Mouse (Mus musculus) MEL (cell line): ENCODE results near the gene Ppip5k2. TPM values are rescaled to one million over a fixed set of nuclear protein-coding genes. Genes with fewer than 3 reads are reported as not detected.

Experiments used
- DNase-seq: peaks from one replicate; pipeline ENCODE4 v3.0.0; 2011; ENCODE audit warnings: low read depth, low spot score
- H3K27ac ChIP-seq: 2 replicates; pipeline ENCODE4 v1.5.1; 2012; ENCODE audit warnings: low read depth, mild to moderate bottlenecking, control low read depth, low read length, moderate library complexity; ENCODE audit not compliant: control insufficient read depth
- H3K27me3 ChIP-seq, 2 experiments: fragments of 150-350 bp in 1 of 2; sonication (generic) in 1 of 2; 2 replicates each; pipeline ENCODE4 v1.6.1; 2012; ENCODE audit warnings: low read length in 2 of 2, mild to moderate bottlenecking in 2 of 2, improper control_type of control experiment in 1 of 2, moderate library complexity in 1 of 2; ENCODE audit not compliant: insufficient read depth in 2 of 2, control insufficient read depth in 1 of 2
- H3K36me3 ChIP-seq, 2 experiments: 2 replicates each; pipeline ENCODE4 v1.6.1; 2012 to 2014; ENCODE audit warnings: low read length in 2 of 2, improper control_type of control experiment in 1 of 2, inconsistent platforms in 1 of 2, mild to moderate bottlenecking in 1 of 2; ENCODE audit not compliant: insufficient read depth in 2 of 2, control insufficient read depth in 1 of 2
- H3K4me1 ChIP-seq, 2 experiments: fragments of 150-350 bp in 1 of 2; sonication (generic) in 1 of 2; 2 replicates each; pipeline ENCODE4 v1.6.1; 2012; ENCODE audit warnings: low read length in 2 of 2, improper control_type of control experiment in 1 of 2, mild to moderate bottlenecking in 1 of 2; ENCODE audit not compliant: insufficient read depth in 2 of 2, control insufficient read depth in 1 of 2
- H3K4me3 ChIP-seq, 2 experiments: fragments of 150-350 bp in 1 of 2; sonication (generic) in 1 of 2; 2 replicates each; pipeline ENCODE4 v1.5.1; 2012; ENCODE audit warnings: low read depth in 2 of 2, low read length in 2 of 2, mild to moderate bottlenecking in 2 of 2, moderate library complexity in 2 of 2, control low read depth in 1 of 2, improper control_type of control experiment in 1 of 2; ENCODE audit not compliant: control insufficient read depth in 1 of 2, insufficient read depth in 1 of 2
- H3K79me2 ChIP-seq: 2 replicates; pipeline ENCODE4 v1.6.1; 2012; ENCODE audit warnings: mild to moderate bottlenecking, low read length, moderate library complexity; ENCODE audit not compliant: control insufficient read depth, poor library complexity, insufficient read depth
- H3K9ac ChIP-seq: 2 replicates; pipeline ENCODE4 v1.6.1; 2012; ENCODE audit warnings: low read depth, mild to moderate bottlenecking, control low read depth, low read length, moderate library complexity; ENCODE audit not compliant: control insufficient read depth, poor library complexity, severe bottlenecking
- H3K9me3 ChIP-seq: fragments of 150-350 bp; sonication (generic); replicated peaks from 2 replicates; pipeline ENCODE4 v1.6.1; 2012; ENCODE audit warnings: mild to moderate bottlenecking, low read length, improper control_type of control experiment, moderate library complexity; ENCODE audit not compliant: insufficient read depth
- BHLHE40 ChIP-seq: IDR thresholded peaks from 2 replicates; pipeline ENCODE4 v1.6.1; 2012; ENCODE audit warnings: low read depth, mild to moderate bottlenecking, inconsistent platforms, low read length, improper control_type of control experiment, borderline replicate concordance
- CHD1 ChIP-seq: IDR thresholded peaks from 2 replicates; pipeline ENCODE4 v1.6.1; 2012; ENCODE audit warnings: low read depth, mild to moderate bottlenecking, inconsistent platforms, low read length, improper control_type of control experiment
- CHD2 ChIP-seq: IDR thresholded peaks from 2 replicates; pipeline ENCODE4 v1.6.1; 2011; ENCODE audit warnings: low read length, improper control_type of control experiment
- ELF1 ChIP-seq: IDR thresholded peaks from 2 replicates; pipeline ENCODE4 v1.6.1; 2014; ENCODE audit warnings: low read depth, mild to moderate bottlenecking, inconsistent platforms, low read length, improper control_type of control experiment, moderate library complexity
- ETS1 ChIP-seq: IDR thresholded peaks from 2 replicates; pipeline ENCODE4 v1.6.1; 2012; ENCODE audit warnings: low read depth, mild to moderate bottlenecking, inconsistent platforms, low read length, improper control_type of control experiment, moderate library complexity
- KAT2A ChIP-seq: conservative IDR thresholded peaks from 2 replicates; pipeline ENCODE4 v1.6.1; 2012; ENCODE audit warnings: low read depth, low read length, improper control_type of control experiment, inconsistent platforms
- MAX ChIP-seq: IDR thresholded peaks from 2 replicates; pipeline ENCODE4 v1.6.1; 2011; ENCODE audit warnings: low read length, improper control_type of control experiment
- MAZ ChIP-seq: IDR thresholded peaks from 2 replicates; pipeline ENCODE4 v1.6.1; 2012; ENCODE audit warnings: low read depth, mild to moderate bottlenecking, inconsistent platforms, low read length, improper control_type of control experiment
- MEF2A ChIP-seq: IDR thresholded peaks from 2 replicates; pipeline ENCODE4 v1.6.1; 2014; ENCODE audit warnings: low read depth, mild to moderate bottlenecking, inconsistent platforms, low read length, improper control_type of control experiment; ENCODE audit not compliant: poor library complexity, insufficient replicate concordance, severe bottlenecking; ENCODE audit errors: extremely low read depth
- MXI1 ChIP-seq: IDR thresholded peaks from 2 replicates; pipeline ENCODE4 v1.6.1; 2011; ENCODE audit warnings: mild to moderate bottlenecking, low read depth, low read length, improper control_type of control experiment
- NELFE ChIP-seq: IDR thresholded peaks from 2 replicates; pipeline ENCODE4 v1.6.1; 2011; ENCODE audit warnings: low read depth, low read length, improper control_type of control experiment
- NRF1 ChIP-seq: IDR thresholded peaks from 2 replicates; pipeline ENCODE4 v1.6.1; 2014; ENCODE audit warnings: low read depth, mild to moderate bottlenecking, inconsistent platforms, low read length, improper control_type of control experiment, moderate library complexity; ENCODE audit not compliant: poor library complexity, insufficient read depth, severe bottlenecking
- POLR2A ChIP-seq, 2 experiments: IDR thresholded peaks; 2 replicates each; pipeline ENCODE4 v1.6.1; 2011 to 2012; ENCODE audit warnings: low read length in 2 of 2, mild to moderate bottlenecking in 2 of 2, control low read depth in 1 of 2, improper control_type of control experiment in 1 of 2, low read depth in 1 of 2, moderate library complexity in 1 of 2; ENCODE audit not compliant: control insufficient read depth in 1 of 2, insufficient read depth in 1 of 2, poor library complexity in 1 of 2
- POLR2AphosphoS2 ChIP-seq: IDR thresholded peaks from 2 replicates; pipeline ENCODE4 v1.6.1; 2011; ENCODE audit warnings: low read length, improper control_type of control experiment
- RAD21 ChIP-seq: IDR thresholded peaks from 2 replicates; pipeline ENCODE4 v1.6.1; 2011; ENCODE audit warnings: mild to moderate bottlenecking, low read depth, low read length, improper control_type of control experiment
- RCOR1 ChIP-seq: IDR thresholded peaks from 2 replicates; pipeline ENCODE4 v1.6.1; 2012; ENCODE audit warnings: low read depth, mild to moderate bottlenecking, inconsistent platforms, low read length, improper control_type of control experiment
- SIN3A ChIP-seq: IDR thresholded peaks from 2 replicates; pipeline ENCODE4 v1.6.1; 2012; ENCODE audit warnings: low read length, improper control_type of control experiment, inconsistent platforms
- SMC3 ChIP-seq: IDR thresholded peaks from 2 replicates; pipeline ENCODE4 v1.6.1; 2011; ENCODE audit warnings: low read depth, low read length, improper control_type of control experiment
- TAL1 ChIP-seq: IDR thresholded peaks from 2 replicates; pipeline ENCODE4 v1.6.1; 2012; ENCODE audit warnings: mild to moderate bottlenecking, inconsistent platforms, low read length, moderate library complexity, mixed read lengths
- TBP ChIP-seq: IDR thresholded peaks from 2 replicates; pipeline ENCODE4 v1.8.0; 2011; ENCODE audit warnings: low read depth, low read length, improper control_type of control experiment
- TCF12 ChIP-seq: IDR thresholded peaks from 2 replicates; pipeline ENCODE4 v1.6.1; 2014; ENCODE audit warnings: low read depth, mild to moderate bottlenecking, inconsistent platforms, low read length, improper control_type of control experiment, moderate library complexity
- UBTF ChIP-seq: IDR thresholded peaks from 2 replicates; pipeline ENCODE4 v1.6.1; 2012; ENCODE audit warnings: low read depth, mild to moderate bottlenecking, inconsistent platforms, low read length, improper control_type of control experiment, moderate library complexity, borderline replicate concordance; ENCODE audit not compliant: insufficient read depth
- USF1 ChIP-seq: IDR thresholded peaks from 2 replicates; pipeline ENCODE4 v1.6.1; 2014; ENCODE audit warnings: low read depth, mild to moderate bottlenecking, inconsistent platforms, low read length, improper control_type of control experiment, moderate library complexity
- USF2 ChIP-seq, 2 experiments: IDR thresholded peaks; 2 replicates each; pipeline ENCODE4 v1.6.1; 2011 to 2012; ENCODE audit warnings: improper control_type of control experiment in 2 of 2, low read length in 2 of 2, borderline replicate concordance in 1 of 2, inconsistent platforms in 1 of 2, low read depth in 1 of 2, mild to moderate bottlenecking in 1 of 2; ENCODE audit not compliant: insufficient read depth in 1 of 2
- ZMIZ1 ChIP-seq: IDR thresholded peaks from 2 replicates; pipeline ENCODE4 v1.6.1; 2012; ENCODE audit warnings: low read depth, mild to moderate bottlenecking, inconsistent platforms, low read length, improper control_type of control experiment, moderate library complexity
- polyA plus RNA-seq, 2 experiments: library from polyadenylated mRNA; stranded (reverse) in 1 of 2; unstranded in 1 of 2; fragments of >175 nt in 1 of 2; fragments of >200 nt in 1 of 2; gene quantifications; 2 replicates each; pipeline versions ENCODE4 v1.2.1 to v1.2.4; 2012; ENCODE audit warnings: low replicate concordance in 2 of 2, low read depth in 1 of 2; ENCODE audit not compliant: insufficient read length in 2 of 2, insufficient read depth in 1 of 2, missing spikeins in 1 of 2
- total RNA-seq: library from RNA; depleted of rRNA; stranded (reverse); fragments of 300-350 nt; gene quantifications from 2 replicates; pipeline ENCODE4 v1.2.3, GENCODE M21; 2012

The Ppip5k2 gene
- total and polyA plus RNA-seq, 3 experiments = 47.2 to 651 (median 60.7) TPM

DNA sequence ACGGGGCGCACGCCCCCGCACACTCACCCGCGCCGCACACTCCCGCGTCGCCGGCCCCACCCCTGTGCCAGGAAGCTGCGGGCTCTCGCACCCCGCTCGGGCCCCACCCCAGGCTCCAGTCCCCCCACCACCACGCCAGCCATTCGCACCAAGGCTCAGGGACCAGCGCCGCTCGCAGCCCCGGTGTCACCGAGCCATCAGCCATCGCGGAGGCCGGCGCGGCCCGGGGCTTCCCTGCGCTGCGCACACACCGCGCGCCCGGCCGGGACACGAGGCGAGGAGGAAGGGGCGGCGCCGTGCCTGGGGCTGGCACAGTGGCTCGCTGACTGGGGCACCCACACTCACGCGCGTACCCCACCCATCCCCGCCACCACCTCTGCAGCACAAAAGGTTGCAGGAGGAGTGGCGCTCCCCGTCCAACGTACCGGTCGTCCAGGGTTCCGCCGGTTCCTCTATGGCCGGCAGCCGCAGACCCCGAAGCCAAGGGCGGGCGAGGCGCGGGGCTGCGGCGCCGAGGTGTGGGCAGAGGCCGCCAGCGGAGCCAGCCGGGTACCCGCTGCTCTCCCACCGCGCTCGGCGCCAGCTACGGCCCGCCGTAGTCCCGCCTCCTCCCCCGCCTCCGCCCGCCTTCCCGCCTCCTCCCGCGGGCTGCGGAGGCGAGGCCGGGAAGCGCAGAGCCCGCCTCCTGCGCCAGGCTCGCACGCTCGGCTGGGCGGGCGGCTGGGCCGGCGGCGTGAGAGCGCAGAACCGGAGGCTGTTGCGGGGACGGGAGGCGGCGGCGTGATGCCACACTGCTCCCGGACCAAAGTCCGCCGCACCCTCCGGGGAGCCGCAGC is 108.6 kb downstream of the Ppip5k2 start, which contains the start of gene D1Ertd622e:
Gene D1Ertd622e (minus strand): TSS at position 669 of the 836 bp plus-strand sequence.
- peak; percentile 85 for DNase-seq
- Histone ChIP-seq H3K9me3 (no peaks in the 10 kb centered on the region), H3K27ac (peak within 1 kb of the TSS; percentile 49), H3K4me1 (peaks cover 10 to 16% of the 10 kb centered on the region in 2 experiments), H3K79me2 (peaks cover 39% of the 10 kb centered on the region), H3K27me3 (no peaks in the 10 kb centered on the region), H3K36me3 (peaks cover 0 to 30% of the 10 kb centered on the region in 2 experiments; a peak in 2 of 4 replicates), H3K4me3 (peak within 1 kb of the TSS; percentile 79 to 97), H3K9ac (peak within 1 kb of the TSS; percentile 91)
- TF ChIP-seq ETS1 = no peak
- peak; percentile 36; the same call in 1 of the 2 replicates for TF ChIP-seq TCF12
- peak; percentile 60 to 64; a peak in 2 of 4 replicates for TF ChIP-seq POLR2A (IDR thresholded peaks at IDR 0.05; ENCODE audit: control insufficient read depth in 1 of 2, insufficient read depth in 1 of 2, low read depth in 1 of 2, low read length in 2 of 2, poor library complexity in 1 of 2)
- TF ChIP-seq MEF2A = no peak
- peak; percentile 68 for TF ChIP-seq NELFE
- TF ChIP-seq NRF1 = peak; percentile 50; the same call in 1 of the 2 replicates
- peak; percentile 52; the same call in 1 of the 2 replicates for TF ChIP-seq POLR2AphosphoS2
- TF ChIP-seq SIN3A = peak; percentile 68
- TF ChIP-seq MAX = peak; percentile 45; the same call in 1 of the 2 replicates
- TF ChIP-seq UBTF = peak; percentile 85; the same call in 1 of the 2 replicates
- TF ChIP-seq CHD1 = peak; percentile 45; the same call in 1 of the 2 replicates
- TF ChIP-seq USF1 = 0 out of 2 replicates have a peak, but pooled peaks have one; percentile 5
- TF ChIP-seq RAD21 = no peak
- peak; percentile 64 for TF ChIP-seq MXI1
- TF ChIP-seq MAZ = peak; percentile 63

DNA sequence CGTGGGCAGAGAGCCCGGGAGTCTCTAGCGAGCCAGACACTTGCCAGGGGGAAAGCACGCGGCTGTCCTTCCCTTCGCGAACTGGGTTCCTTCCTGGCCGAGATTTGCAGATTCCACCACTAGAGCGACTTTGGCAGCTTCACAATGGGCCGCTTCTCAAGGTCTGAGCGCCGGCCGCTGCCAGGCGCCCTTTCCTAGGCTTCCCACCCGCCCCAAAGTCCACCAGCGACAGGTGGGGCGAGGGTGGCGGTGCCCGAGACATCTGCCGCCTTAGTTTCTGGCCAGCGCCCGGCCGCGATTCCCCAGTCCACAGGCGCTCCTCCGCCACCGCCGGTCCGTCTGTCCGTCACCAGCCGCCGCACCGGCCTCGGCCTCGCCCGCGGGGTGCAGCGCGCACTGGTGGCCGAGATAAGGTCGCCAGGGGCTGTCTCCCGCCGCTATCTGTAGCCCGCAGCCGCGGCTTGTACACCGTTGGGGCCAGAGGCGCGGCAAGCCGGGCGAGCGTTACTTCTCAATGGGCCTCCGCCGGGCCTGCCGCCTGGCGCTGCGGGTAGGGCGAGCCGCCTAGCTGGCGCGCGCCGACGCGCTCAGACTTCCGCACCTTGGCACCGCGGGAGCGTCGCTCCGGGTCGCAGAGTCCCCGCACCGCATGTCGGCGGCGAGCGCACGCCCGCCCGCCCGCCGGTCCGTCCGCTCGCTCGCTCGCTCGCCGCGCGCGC is 109.4 kb downstream of the Ppip5k2 start:
- DNase-seq = peak; percentile 91
- peak overlapping the region; percentile 91 for H3K9ac ChIP-seq
- H3K4me3 ChIP-seq = peak overlapping the region; percentile 79 to 97
- no peaks in the 10 kb centered on the region for H3K27me3 ChIP-seq
- H3K27ac ChIP-seq = peak overlapping the region; percentile 49
- no peaks in the 10 kb centered on the region for H3K9me3 ChIP-seq
- peaks cover 43% of the 10 kb centered on the region for H3K79me2 ChIP-seq
- H3K36me3 ChIP-seq = peaks cover 0 to 32% of the 10 kb centered on the region in 2 experiments; a peak in 2 of 4 replicates
- peaks cover 10 to 16% of the 10 kb centered on the region in 2 experiments for H3K4me1 ChIP-seq
- TF ChIP-seq NRF1 (no peak), KAT2A (no peak), UBTF (peak; percentile 87), USF2 (IDR thresholded peaks at IDR 0.05; ENCODE audit: borderline replicate concordance in 1 of 2, insufficient read depth in 1 of 2, low read depth in 1 of 2, low read length in 2 of 2) (no peak), CHD1 (no peak), ETS1 (peak; percentile 68; the same call in 1 of the 2 replicates), TAL1 (peak; percentile 95), BHLHE40 (peak; percentile 36; the same call in 1 of the 2 replicates), RCOR1 (0 out of 2 replicates have a peak, but pooled peaks have one; percentile 22), MAX (no peak), ELF1 (no peak), SMC3 (no peak), TBP (no peak), ZMIZ1 (no peak), CHD2 (no peak), MEF2A (no peak), RAD21 (no peak), POLR2A (IDR thresholded peaks at IDR 0.05; ENCODE audit: control insufficient read depth in 1 of 2, insufficient read depth in 1 of 2, low read depth in 1 of 2, low read length in 2 of 2, poor library complexity in 1 of 2) (no peak; a peak in 1 of 4 replicates)
